Mouse (Mus musculus): ENCODE results near the gene Efr3b.
"Not testable (repeated sequence)": the region's sequence is repeated elsewhere in the genome, so short reads cannot be mapped to it uniquely, and the experiment has no call there.

Efr3b gene

GRCm38 (mm10) chr12:3981350-3982131, 57.2 kb downstream of the Efr3b start:
- peak; percentile 80 for DNase-seq (ENCODE audit: low spot score)

- DNase-seq (ENCODE audit: low spot score) = no peak
These were observed 57.7 kb downstream of the Efr3b start for GRCm38 (mm10) chr12:3980991-3981349.

GRCm38 (mm10) chr12:3973169-3973568, 65.5 kb downstream of the Efr3b start:
- not testable (repeated sequence) for DNase-seq (ENCODE audit: low spot score)

GRCm38 (mm10) chr12:3968380-3968779, 70.3 kb downstream of the Efr3b start:
- no peak for DNase-seq (ENCODE audit: low spot score)

GRCm38 (mm10) chr12:3967196-3967595, 71.5 kb downstream of the Efr3b start:
- no peak for DNase-seq (ENCODE audit: low spot score)

- no peak for DNase-seq (ENCODE audit: low spot score)
These were observed 78.2 kb downstream of the Efr3b start for GRCm38 (mm10) chr12:3960553-3960952.

- peak; percentile 74 for DNase-seq (ENCODE audit: low spot score)
These were observed 78.7 kb downstream of the Efr3b start for GRCm38 (mm10) chr12:3959791-3960543.

- DNase-seq (ENCODE audit: low spot score) = no peak
These were observed 82.4 kb downstream of the Efr3b start for GRCm38 (mm10) chr12:3956351-3956750.

- no peak for DNase-seq (ENCODE audit: low spot score)
These were observed 83.3 kb downstream of the Efr3b start for GRCm38 (mm10) chr12:3955371-3955770.

GRCm38 (mm10) chr12:3954651-3955050, 84.1 kb downstream of the Efr3b start, which contains the start of gene Pomc:
TSS of gene Pomc (plus strand) at chr12:3954951.
- no peak for DNase-seq (ENCODE audit: low spot score)

- DNase-seq (ENCODE audit: low spot score) = no peak
These were observed 91.2 kb downstream of the Efr3b start for GRCm38 (mm10) chr12:3947503-3947902.

GRCm38 (mm10) chr12:3944454-3945073, 94.2 kb downstream of the Efr3b start:
- no peak for DNase-seq (ENCODE audit: low spot score)

GRCm38 (mm10) chr12:3942026-3942425, 96.7 kb downstream of the Efr3b start:
- no peak for DNase-seq (ENCODE audit: low spot score)

GRCm38 (mm10) chr12:3930090-3930865, 108.4 kb downstream of the Efr3b start:
- not testable (repeated sequence) for DNase-seq (ENCODE audit: low spot score)

GRCm38 (mm10) chr12:3928841-3929240, 109.9 kb downstream of the Efr3b start:
- DNase-seq (ENCODE audit: low spot score) = no peak

- DNase-seq (ENCODE audit: low spot score) = peak; percentile 44
These were observed 112.6 kb downstream of the Efr3b start for GRCm38 (mm10) chr12:3926127-3926526.

- DNase-seq (ENCODE audit: low spot score) = no peak
These were observed 119.3 kb downstream of the Efr3b start for GRCm38 (mm10) chr12:3919423-3919822.

- no peak for DNase-seq (ENCODE audit: low spot score)
These were observed 120.1 kb downstream of the Efr3b start for GRCm38 (mm10) chr12:3918577-3918976.

- peak; percentile 36 for DNase-seq (ENCODE audit: low spot score)
These were observed 120.9 kb downstream of the Efr3b start for GRCm38 (mm10) chr12:3917668-3918341.

GRCm38 (mm10) chr12:3915852-3916251, 122.9 kb downstream of the Efr3b start:
- no peak for DNase-seq (ENCODE audit: low spot score)

Data from left cerebral cortex, adult 11 months (tissue).